Mouse (Mus musculus): Measurements from ENCODE around the gene Calcb.

DNA sequence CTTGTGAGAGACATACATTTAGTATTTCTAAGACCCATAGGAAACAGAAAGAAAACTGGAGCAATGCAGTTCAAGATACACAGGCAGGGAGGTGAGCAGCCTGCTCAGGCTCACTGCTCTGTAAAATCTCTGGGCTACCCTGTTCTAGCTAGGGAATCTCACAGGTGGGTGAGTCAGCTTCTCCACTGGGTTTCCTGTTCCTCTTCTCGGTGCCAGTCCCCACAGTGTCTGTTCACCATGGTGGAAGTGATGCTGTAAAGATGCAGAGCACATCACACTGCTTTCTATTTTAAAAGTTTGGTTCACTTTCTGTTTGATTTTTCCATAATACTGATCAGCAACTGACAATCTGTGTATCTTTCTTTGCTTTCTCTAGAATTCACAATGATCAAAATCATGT lies 47.0 kb upstream of the Calcb start:
- TF ChIP-seq CTCF (IDR thresholded peaks at IDR 0.05; ENCODE audit: insufficient read depth, low read length): no peak
- TF ChIP-seq POLR2A (IDR thresholded peaks at IDR 0.05; ENCODE audit: borderline replicate concordance, extremely low read depth, low read depth, low read length): no peak
